Mouse (Mus musculus) liver, embryonic 16.5 days (tissue): ENCODE measurements around the gene Prss38. TPM values are rescaled to one million over a fixed set of nuclear protein-coding genes. Genes with fewer than 3 reads are reported as not detected.

Source experiments
- ATAC-seq: fragments of 200-750 bp; cut with Nextera tagmentation; 2 replicates; pipeline ENCODE4 v1.8.0; 2017; ENCODE audit warnings: low read depth, mild to moderate bottlenecking, moderate number of reproducible peaks, moderate library complexity
- H3K27ac ChIP-seq: fragments of 300-500 bp; sonication (generic); 2 replicates; pipeline ENCODE4 v1.5.1; 2014; ENCODE audit warnings: mild to moderate bottlenecking, low read length
- H3K27me3 ChIP-seq: fragments of 300-500 bp; sonication (generic); 2 replicates; pipeline ENCODE4 v1.6.1; 2014; ENCODE audit warnings: low read depth, low read length, mixed read lengths; ENCODE audit not compliant: control insufficient read depth, insufficient read depth
- H3K36me3 ChIP-seq: fragments of 300-500 bp; sonication (generic); 2 replicates; pipeline ENCODE4 v1.6.1; 2014; ENCODE audit warnings: mild to moderate bottlenecking; ENCODE audit not compliant: control insufficient read depth, insufficient read depth
- H3K4me1 ChIP-seq: fragments of 300-500 bp; sonication (generic); 2 replicates; pipeline ENCODE4 v1.6.1; 2014; ENCODE audit warnings: low read depth, low read length, mixed read lengths; ENCODE audit not compliant: control insufficient read depth
- H3K4me2 ChIP-seq: fragments of 300-500 bp; sonication (generic); 2 replicates; pipeline ENCODE4 v1.6.1; 2014; ENCODE audit warnings: low read depth, low read length, mixed read lengths
- H3K4me3 ChIP-seq: fragments of 300-500 bp; sonication (generic); 2 replicates; pipeline ENCODE4 v1.5.1; 2014; ENCODE audit warnings: low read depth, mild to moderate bottlenecking, low read length
- H3K9ac ChIP-seq: fragments of 300-500 bp; sonication (generic); 2 replicates; pipeline ENCODE4 v1.6.1; 2014; ENCODE audit warnings: low read depth, low read length
- H3K9me3 ChIP-seq: fragments of 300-500 bp; sonication (generic); replicated peaks from 2 replicates; pipeline ENCODE4 v1.6.1; 2016; ENCODE audit warnings: low read length; ENCODE audit not compliant: control insufficient read depth
- WGBS: fragments of 180-500 bp; shearing (Covaris S2); extraction: QIAGEN DNeasy Blood & Tissue Kit; methylation state at CpG from one replicate; pipeline ENCODE4 v1.1.7; 2014; ENCODE audit not compliant: insufficient replicate concordance; 5-methylcytosine and 5-hydroxymethylcytosine counted together
- polyA plus RNA-seq: library from polyadenylated mRNA; unstranded; fragments of >200 nt; fragmentation: Nextera tagmentation; extraction: Ambion mirVana; gene quantifications from 2 replicates; pipeline ENCODE4 v1.2.1, GENCODE M21; 2015

Gene Prss38
- polyA plus RNA-seq, 1 experiment from 2014 or later, result not detected

DNA sequence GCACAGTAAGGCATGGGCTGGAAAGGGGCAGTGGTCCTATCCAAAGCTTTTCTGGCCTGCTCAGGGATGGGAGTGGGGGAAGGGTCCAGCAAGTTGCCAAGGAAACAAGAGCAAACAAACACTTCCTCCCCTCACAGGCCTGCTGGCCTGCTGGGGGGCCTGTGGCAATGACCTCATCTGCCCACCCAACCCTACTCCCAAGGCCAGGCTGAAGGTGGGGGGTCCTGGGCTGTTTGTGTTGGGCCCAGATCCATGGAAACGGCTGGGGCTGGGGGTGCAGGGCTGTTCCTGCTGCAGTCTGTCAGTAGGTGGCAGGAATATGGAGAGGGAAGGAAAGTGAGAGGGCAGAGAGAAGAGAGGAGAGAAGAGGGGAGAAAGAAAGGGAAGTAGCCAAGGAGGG is 39.1 kb downstream of the Prss38 start:
- Histone ChIP-seq H3K27ac (no peak overlapping the region), H3K27me3 (no peaks in the 10 kb centered on the region), H3K9ac (no peak overlapping the region), H3K4me3 (no peak overlapping the region), H3K36me3 (no peaks in the 10 kb centered on the region), H3K4me2 (no peak overlapping the region), H3K4me1 (no peaks in the 10 kb centered on the region), H3K9me3 (no peaks in the 10 kb centered on the region)
- WGBS, result 18% methylated on average over 1 of the region's 1 CpGs
- ATAC-seq, result no peak

DNA sequence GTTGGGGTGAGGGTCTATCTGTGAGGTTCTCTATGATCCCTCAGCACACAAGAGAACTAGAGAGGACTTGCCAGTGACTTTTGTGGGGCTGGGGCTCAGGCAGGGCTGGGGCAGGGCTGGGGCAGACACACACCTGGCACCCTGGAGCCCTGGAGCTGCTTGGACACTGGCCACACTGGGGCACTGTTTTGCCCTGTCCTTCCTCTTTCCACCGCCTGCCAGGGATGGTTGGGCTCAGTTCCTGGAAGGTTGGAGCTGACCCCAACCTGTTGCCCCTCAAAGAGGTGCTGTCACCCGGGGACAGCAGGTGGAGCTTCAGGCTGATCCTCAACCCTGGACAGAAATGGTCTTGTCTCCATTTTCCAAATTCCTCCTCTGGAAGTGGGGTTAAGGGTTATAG is 39.5 kb downstream of the Prss38 start:
- WGBS, result 15% methylated on average over 2 of the region's 2 CpGs
- Histone ChIP-seq H3K9ac (no peak overlapping the region), H3K9me3 (no peaks in the 10 kb centered on the region), H3K27ac (no peak overlapping the region), H3K36me3 (no peaks in the 10 kb centered on the region), H3K4me1 (no peaks in the 10 kb centered on the region), H3K4me3 (no peak overlapping the region), H3K4me2 (no peak overlapping the region), H3K27me3 (no peaks in the 10 kb centered on the region)
- ATAC-seq, result no peak

DNA sequence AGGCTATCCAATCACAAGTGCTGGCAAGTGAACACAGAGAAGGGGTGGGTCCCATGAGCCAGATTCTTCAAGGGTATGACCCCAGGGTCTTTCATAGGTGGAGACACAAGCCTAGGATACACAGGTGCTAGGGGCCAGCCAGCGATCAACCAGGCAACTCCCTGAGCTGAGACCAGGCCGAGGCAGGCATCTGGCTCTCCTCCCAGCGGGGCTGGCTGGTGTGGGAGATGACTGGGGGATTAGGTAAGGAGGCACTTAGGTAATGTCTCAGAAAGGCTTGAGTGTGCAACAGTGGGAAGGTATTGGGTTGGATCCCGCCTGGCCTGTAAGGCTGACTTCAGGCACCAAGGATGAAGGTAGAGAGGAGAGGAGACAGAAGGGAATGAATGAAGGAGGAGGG is 40.3 kb downstream of the Prss38 start:
- Histone ChIP-seq H3K4me2 (no peak overlapping the region), H3K9ac (no peak overlapping the region), H3K36me3 (no peaks in the 10 kb centered on the region), H3K27me3 (no peaks in the 10 kb centered on the region), H3K9me3 (no peaks in the 10 kb centered on the region), H3K4me1 (no peaks in the 10 kb centered on the region), H3K27ac (no peak overlapping the region), H3K4me3 (no peak overlapping the region)
- ATAC-seq, result no peak
- WGBS, result 56% methylated on average over 4 of the region's 4 CpGs

DNA sequence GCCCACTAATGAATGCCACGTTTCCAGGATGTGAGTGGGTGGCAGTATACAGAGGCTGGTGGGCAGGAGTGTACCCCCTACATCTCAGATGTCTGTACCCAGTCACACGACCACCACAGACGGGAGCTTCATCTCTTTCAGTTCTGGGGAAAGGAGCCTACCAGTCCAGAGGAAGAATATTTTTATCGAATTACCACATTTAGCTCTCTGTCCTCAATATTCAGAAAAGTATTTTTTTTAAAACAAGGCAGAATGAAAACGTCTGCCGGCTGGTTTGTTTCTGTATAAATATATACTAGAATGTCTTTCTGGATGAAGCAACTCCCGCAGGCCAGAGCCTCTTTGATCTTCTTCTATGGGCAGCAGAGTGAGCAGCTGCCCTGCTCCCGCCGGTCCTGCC is 42.5 kb downstream of the Prss38 start:
- no peaks in the 10 kb centered on the region for H3K27me3 ChIP-seq
- H3K4me1 ChIP-seq, result no peaks in the 10 kb centered on the region
- H3K4me3 ChIP-seq, result no peak overlapping the region
- no peaks in the 10 kb centered on the region for H3K36me3 ChIP-seq
- no peak overlapping the region for H3K9ac ChIP-seq
- WGBS, result 45% methylated on average over 9 of the region's 9 CpGs
- ATAC-seq, result no peak
- no peak overlapping the region for H3K4me2 ChIP-seq
- no peaks in the 10 kb centered on the region for H3K9me3 ChIP-seq
- no peak overlapping the region for H3K27ac ChIP-seq

DNA sequence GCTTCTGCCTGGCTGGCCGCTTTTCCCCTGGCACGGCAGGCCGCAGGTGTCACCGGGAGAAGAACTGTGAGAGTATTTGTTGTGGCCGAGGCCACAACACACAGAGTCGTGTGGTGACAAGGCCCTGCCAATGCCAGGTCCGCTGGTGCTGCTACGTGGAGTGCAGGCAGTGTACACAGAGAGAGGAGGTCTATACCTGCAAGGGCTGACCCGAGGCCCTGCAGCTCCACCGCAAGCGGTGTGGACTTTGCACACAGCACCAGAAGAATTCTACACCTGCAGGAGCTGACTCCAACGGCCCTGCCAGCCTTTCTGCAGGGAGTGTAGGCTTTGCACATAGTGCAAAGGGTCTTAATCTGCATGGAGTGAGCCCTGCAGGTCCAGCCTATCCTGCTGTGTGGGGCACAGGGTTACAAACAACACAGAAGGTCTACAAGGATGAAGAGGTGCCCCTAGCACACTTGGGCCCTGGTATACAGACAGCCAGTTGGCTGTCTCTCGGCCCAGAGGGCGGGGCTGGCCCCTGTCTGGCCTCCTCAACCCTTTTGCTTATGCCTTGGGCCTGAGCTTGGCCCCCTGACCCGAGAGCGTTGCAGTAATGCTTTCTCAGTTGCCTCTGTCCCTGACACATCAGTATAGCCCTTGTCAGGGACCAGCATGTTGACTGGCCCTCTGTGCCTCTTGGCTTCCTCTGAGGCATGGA is 44.1 kb downstream of the Prss38 start:
- H3K4me2 ChIP-seq, result no peak overlapping the region
- no peaks in the 10 kb centered on the region for H3K36me3 ChIP-seq
- H3K27ac ChIP-seq, result no peak overlapping the region
- H3K27me3 ChIP-seq, result no peaks in the 10 kb centered on the region
- H3K9ac ChIP-seq, result no peak overlapping the region
- no peaks in the 10 kb centered on the region for H3K9me3 ChIP-seq
- no peak overlapping the region for H3K4me3 ChIP-seq
- WGBS, result 66% methylated on average over 16 of the region's 16 CpGs
- no peaks in the 10 kb centered on the region for H3K4me1 ChIP-seq
- ATAC-seq, result no peak

DNA sequence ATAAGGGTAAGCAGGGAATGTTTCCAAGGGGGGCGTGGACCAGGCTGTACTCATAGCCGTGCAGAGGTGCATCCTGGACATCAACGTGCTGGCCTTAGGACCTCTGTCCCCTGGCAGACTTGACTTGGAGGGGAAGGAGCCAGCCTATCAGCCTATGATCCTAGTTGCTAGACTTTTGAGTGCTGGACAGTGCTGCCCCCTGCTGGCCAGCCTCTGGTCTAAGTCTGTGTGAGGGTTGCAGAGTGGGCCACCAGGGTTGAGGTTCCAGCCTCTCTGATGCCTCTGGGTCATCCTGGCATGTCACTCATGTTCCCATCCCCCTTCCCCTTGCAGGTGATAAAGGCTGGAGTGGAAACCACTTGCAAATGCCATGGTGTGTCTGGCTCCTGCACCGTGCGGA is 44.9 kb downstream of the Prss38 start:
- H3K4me3 ChIP-seq, result no peak overlapping the region
- no peaks in the 10 kb centered on the region for H3K4me1 ChIP-seq
- no peaks in the 10 kb centered on the region for H3K9me3 ChIP-seq
- WGBS, result 35% methylated on average over 5 of the region's 5 CpGs
- no peak overlapping the region for H3K27ac ChIP-seq
- H3K4me2 ChIP-seq, result no peak overlapping the region
- ATAC-seq, result no peak
- H3K36me3 ChIP-seq, result no peaks in the 10 kb centered on the region
- H3K9ac ChIP-seq, result no peak overlapping the region
- no peaks in the 10 kb centered on the region for H3K27me3 ChIP-seq

DNA sequence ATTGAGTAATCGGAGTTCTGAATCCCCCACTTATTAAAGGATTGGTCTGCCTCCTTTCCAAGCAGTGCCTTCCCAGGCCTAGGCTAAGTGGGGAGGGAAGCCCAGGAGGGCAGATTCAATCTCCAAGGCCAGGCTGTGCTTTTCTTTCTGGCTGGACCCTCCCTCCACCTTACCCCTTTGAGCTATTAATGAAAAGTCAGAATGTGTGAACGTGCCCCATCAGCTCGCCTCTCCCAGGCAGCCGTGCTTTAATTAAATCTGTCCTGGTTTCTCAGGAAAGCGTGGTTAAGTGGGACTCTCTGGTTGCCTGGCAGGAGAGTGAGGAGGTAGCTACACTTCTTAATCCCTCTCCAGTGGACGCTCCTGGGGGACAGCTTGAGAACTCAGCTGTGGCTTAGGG is 45.8 kb downstream of the Prss38 start:
- no peak for ATAC-seq
- 60% methylated on average over 6 of the region's 6 CpGs for WGBS
- no peak overlapping the region for H3K9ac ChIP-seq
- no peak overlapping the region for H3K4me3 ChIP-seq
- H3K4me1 ChIP-seq, result no peaks in the 10 kb centered on the region
- H3K27ac ChIP-seq, result no peak overlapping the region
- no peak overlapping the region for H3K4me2 ChIP-seq
- H3K27me3 ChIP-seq, result no peaks in the 10 kb centered on the region
- no peaks in the 10 kb centered on the region for H3K36me3 ChIP-seq
- no peaks in the 10 kb centered on the region for H3K9me3 ChIP-seq

DNA sequence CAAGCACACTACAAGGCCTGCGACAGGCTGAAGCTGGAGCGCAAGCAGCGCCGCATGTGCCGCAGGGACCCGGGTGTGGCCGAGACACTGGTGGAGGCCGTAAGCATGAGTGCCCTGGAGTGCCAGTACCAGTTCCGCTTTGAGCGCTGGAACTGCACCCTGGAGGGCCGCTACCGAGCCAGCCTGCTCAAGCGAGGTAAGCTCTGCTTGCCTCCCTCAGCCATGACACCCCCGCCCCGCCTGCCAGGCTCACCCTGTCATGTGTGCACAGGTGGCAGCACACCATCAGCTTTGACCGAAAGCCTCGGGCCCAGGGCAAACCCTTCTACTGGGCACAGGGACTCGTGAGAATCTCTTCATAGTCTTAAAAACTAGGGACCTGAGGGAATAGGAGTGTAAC is 47.8 kb downstream of the Prss38 start:
- Histone ChIP-seq H3K9me3 (no peaks in the 10 kb centered on the region), H3K9ac (no peak overlapping the region), H3K36me3 (no peaks in the 10 kb centered on the region), H3K4me2 (no peak overlapping the region), H3K27ac (no peak overlapping the region), H3K4me3 (no peak overlapping the region), H3K27me3 (no peaks in the 10 kb centered on the region), H3K4me1 (no peaks in the 10 kb centered on the region)
- no peak for ATAC-seq
- WGBS, result 82% methylated on average over 18 of the region's 18 CpGs

DNA sequence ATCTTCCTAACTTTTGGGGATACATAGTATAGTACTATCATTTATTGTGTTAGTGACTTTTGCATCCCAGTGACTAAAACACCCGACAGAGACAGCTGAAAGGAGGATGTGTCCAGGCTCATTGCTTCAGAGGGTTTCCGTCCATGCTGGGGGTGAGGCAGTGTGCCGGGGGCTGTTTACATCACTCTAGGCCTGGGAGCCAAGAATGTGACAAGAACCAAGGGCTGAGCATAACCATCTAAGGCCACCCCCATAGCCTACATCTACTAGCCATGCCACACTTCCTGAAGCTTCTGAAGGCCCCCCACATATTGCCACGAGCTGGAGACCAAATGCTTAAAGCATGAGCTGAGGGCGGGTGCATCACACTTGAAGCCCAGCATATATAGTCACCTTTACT is 50.7 kb downstream of the Prss38 start:
- Histone ChIP-seq H3K4me3 (no peak overlapping the region), H3K9me3 (no peaks in the 10 kb centered on the region), H3K36me3 (no peaks in the 10 kb centered on the region), H3K4me2 (no peak overlapping the region), H3K27ac (no peak overlapping the region), H3K4me1 (no peaks in the 10 kb centered on the region), H3K9ac (no peak overlapping the region), H3K27me3 (no peaks in the 10 kb centered on the region)
- ATAC-seq, result no peak
- WGBS, result 63% methylated on average over 5 of the region's 5 CpGs
